20 mouse cellular contexts compared by ENCODE assay signal in the genomic region with DNA sequence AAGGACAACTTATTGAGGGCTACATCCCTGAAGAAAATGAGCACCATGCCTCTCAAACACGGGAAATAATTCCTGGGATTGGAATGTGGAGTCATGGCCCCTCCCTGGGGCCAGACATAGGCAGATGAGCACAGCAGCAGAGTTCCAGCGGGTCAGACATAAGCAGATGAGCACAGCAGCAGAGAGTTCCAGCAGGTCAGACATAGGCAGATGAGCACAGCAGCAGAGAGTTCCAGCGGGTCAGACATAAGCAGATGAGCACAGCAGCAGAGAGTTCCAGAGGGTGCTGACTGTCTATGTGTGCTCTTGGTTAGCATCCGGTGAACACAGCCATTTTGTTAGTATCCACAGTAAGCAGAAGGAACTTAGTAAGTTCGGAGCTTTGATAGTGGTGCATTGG.
DNase-seq lines count a peak whose midpoint lies in the region; ATAC-seq and TF ChIP-seq lines count a peak whose summit lies in the region.
"Had no signal": no experiment of that assay in that cellular context is flagged by ENCODE, and none has a peak within 500 bp of the region (broad histone marks: within the 10 kb centered on the region; RNA-seq: fewer than 3 reads in every experiment).

No protein-coding gene starts in this region.

- no peak overlapping the region for H3K4me2 ChIP-seq in kidney, postnatal 0 days (ENCODE audit: low read length)
- H3K4me2 ChIP-seq: embryonic facial prominence, embryonic 15.5 days; forebrain, embryonic 15.5 days; hindbrain, embryonic 13.5 days had no signal

- H3K36me3 ChIP-seq in kidney, postnatal 0 days (ENCODE audit: insufficient read depth, low read length), result no peaks in the 10 kb centered on the region
- H3K36me3 ChIP-seq in ES-E14 (ENCODE audit: control insufficient read depth, insufficient read depth, low read length, poor library complexity, severe bottlenecking), result no peaks in the 10 kb centered on the region
- H3K36me3 ChIP-seq: embryonic facial prominence, embryonic 15.5 days; forebrain, embryonic 10.5 days; forebrain, embryonic 15.5 days; hindbrain, embryonic 13.5 days had no signal

- peak; percentile 47 for DNase-seq in kidney, postnatal 0 days (ENCODE audit: low spot score)
- no peak for DNase-seq in kidney, adult 11 months
- DNase-seq in 3T3-L1 (ENCODE audit: low read depth, low spot score) (peak; percentile 3), ES-E14 (ENCODE audit: low read depth, low spot score) (no peak)
- peak; percentile 20 for DNase-seq in retina, embryonic 14.5 days (ENCODE audit: low spot score)
- DNase-seq in ovary, postnatal 14 days (ENCODE audit: low spot score), result no peak
- no peak for DNase-seq in ovary, postnatal 10 days (ENCODE audit: low spot score)
- DNase-seq: adrenal gland, postnatal 14 days; cerebellum, adult 11-12 months; cerebellum, adult 9-10 months; cerebellum, postnatal 25 days; gastrocnemius, postnatal 36 days; heart, adult 11 months; heart, postnatal 14 days had no signal

- no peaks in the 10 kb centered on the region for H3K27me3 ChIP-seq in kidney, postnatal 0 days (ENCODE audit: insufficient read depth, low read length)
- H3K27me3 ChIP-seq: embryonic facial prominence, embryonic 15.5 days; forebrain, embryonic 15.5 days; hindbrain, embryonic 13.5 days had no signal

- in situ Hi-C loops in ES-E14 (cut with MboI; ENCODE audit: low sequenced_read_pairs in 2 of 2, unreplicated experiment in 2 of 2), result no loop called here

- WGBS in kidney, postnatal 0 days, result 78% methylated on average over 5 of the region's 5 CpGs

- no peak overlapping the region for H3K9ac ChIP-seq in kidney, postnatal 0 days (ENCODE audit: low read depth, low read length)
- H3K9ac ChIP-seq in ES-E14 (ENCODE audit: insufficient read depth, low read depth, low read length, poor library complexity, severe bottlenecking), result no peak overlapping the region
- H3K9ac ChIP-seq: embryonic facial prominence, embryonic 15.5 days; forebrain, embryonic 15.5 days; hindbrain, embryonic 13.5 days had no signal

- no peak; the same call in 1 of the 2 replicates for ATAC-seq in kidney, postnatal 0 days (replicated peaks; ENCODE audit: low FRiP score, low read depth)
- ATAC-seq: forebrain, embryonic 15.5 days; hindbrain, postnatal 0 days had no signal

- peaks cover 4% of the 10 kb centered on the region; the same call in 1 of the 2 replicates for H3K9me3 ChIP-seq in kidney, postnatal 0 days (replicated peaks; ENCODE audit: low read length)
- H3K9me3 ChIP-seq in ES-E14 (ENCODE audit: control insufficient read depth, insufficient read depth, low read depth, low read length), result no peaks in the 10 kb centered on the region
- H3K9me3 ChIP-seq: embryonic facial prominence, embryonic 15.5 days; hindbrain, embryonic 13.5 days had no signal

- H3K4me1 ChIP-seq in kidney, postnatal 0 days (replicated peaks; ENCODE audit: insufficient read depth, low read length), result no peaks in the 10 kb centered on the region
- H3K4me1 ChIP-seq in ES-E14 (ENCODE audit: control insufficient read depth in 2 of 2, insufficient read depth in 2 of 2, low read length in 2 of 2, poor library complexity in 1 of 2), result no peaks in the 10 kb centered on the region
- H3K4me1 ChIP-seq: embryonic facial prominence, embryonic 15.5 days; forebrain, embryonic 10.5 days; forebrain, embryonic 15.5 days; hindbrain, embryonic 13.5 days had no signal

- no peak overlapping the region for H3K4me3 ChIP-seq in kidney, postnatal 0 days (replicated peaks; ENCODE audit: low read depth, low read length)
- H3K4me3 ChIP-seq in ES-E14 (ENCODE audit: insufficient read depth in 1 of 2, low read depth in 1 of 2, low read length in 2 of 2, poor library complexity in 1 of 2, severe bottlenecking in 1 of 2), result peak overlapping the region; percentile 4 to 57; a peak in 3 of 4 replicates
- H3K4me3 ChIP-seq: embryonic facial prominence, embryonic 15.5 days; erythroblast, embryonic 14.5 days; forebrain, embryonic 10.5 days; forebrain, embryonic 15.5 days; hindbrain, embryonic 13.5 days had no signal

- TF ChIP-seq CTCF in kidney, postnatal 0 days (IDR thresholded peaks at IDR 0.05; ENCODE audit: low read depth), result no peak

- H3K27ac ChIP-seq in kidney, postnatal 0 days, result no peak overlapping the region
- no peak overlapping the region for H3K27ac ChIP-seq in ES-E14 (ENCODE audit: insufficient read depth, low read depth, low read length, poor library complexity, severe bottlenecking)
- H3K27ac ChIP-seq: embryonic facial prominence, embryonic 15.5 days; forebrain, embryonic 10.5 days; forebrain, embryonic 15.5 days; hindbrain, embryonic 13.5 days; hindbrain, postnatal 0 days had no signal

TF ChIP-seq in ES-E14, 5 proteins besides CTCF, POLR2A, EP300 and RAD21:
- TF ChIP-seq MAFK (IDR thresholded peaks at IDR 0.05; ENCODE audit: insufficient read depth, low read depth, low read length) (no peak), ZNF384 (IDR thresholded peaks at IDR 0.05; ENCODE audit: low read depth, low read length) (no peak), HCFC1 (IDR thresholded peaks at IDR 0.05; ENCODE audit: borderline replicate concordance, insufficient read depth, low read length) (peak; percentile 68; the same call in 1 of the 2 replicates), CHD2 (IDR thresholded peaks at IDR 0.05; ENCODE audit: low read depth, low read length) (no peak), ZC3H11A (IDR thresholded peaks at IDR 0.05; ENCODE audit: borderline replicate concordance, low read depth, low read length) (no peak)
TF ChIP-seq in ES-E14: peak in this region for 1.

Comparison
In these comparisons a context has a peak if more than half of its experiments do, and no peak if none do; other contexts are left out.
1. DNase-seq: peak in kidney, postnatal 0 days (single experiment), 3T3-L1 (single experiment) and retina, embryonic 14.5 days (single experiment); none in kidney, adult 11 months (single experiment), ES-E14 (single experiment), ovary, postnatal 14 days (single experiment) and ovary, postnatal 10 days (single experiment).